Comparison of ENCODE assay signal across 20 mouse cellular contexts in genomic region chr1:137488226-137488625, GRCm38 (mm10).
A peak's percentile ranks its signal among the peaks of the same experiment; 100 is the strongest.
DNase-seq lines count a peak whose midpoint lies in the region; ATAC-seq lines count a peak whose summit lies in the region.
"Had no signal": no experiment of that assay in that cellular context is flagged by ENCODE, and none has a peak within 500 bp of the region (broad histone marks: within the 10 kb centered on the region; RNA-seq: fewer than 3 reads in every experiment).

No protein-coding gene starts in this region.

- H3K27ac ChIP-seq in kidney, embryonic 15.5 days, result no peak overlapping the region
- no peak overlapping the region for H3K27ac ChIP-seq in lung, embryonic 16.5 days (ENCODE audit: low read length)
- H3K27ac ChIP-seq: embryonic facial prominence, embryonic 13.5 days; forebrain, embryonic 12.5 days; heart, embryonic 10.5 days had no signal

- 0 out of 2 replicates have a peak, but pooled peaks cover 4% of the 10 kb centered on the region for H3K4me1 ChIP-seq in kidney, embryonic 15.5 days
- H3K4me1 ChIP-seq in lung, embryonic 16.5 days (replicated peaks; ENCODE audit: control insufficient read depth, insufficient read depth, low read length), result no peaks in the 10 kb centered on the region
- H3K4me1 ChIP-seq: embryonic facial prominence, embryonic 13.5 days; forebrain, embryonic 12.5 days; heart, embryonic 10.5 days had no signal

- no peaks in the 10 kb centered on the region for H3K9me3 ChIP-seq in kidney, embryonic 15.5 days (replicated peaks)
- H3K9me3 ChIP-seq in lung, embryonic 16.5 days (ENCODE audit: control insufficient read depth, low read length), result no peaks in the 10 kb centered on the region
- H3K9me3 ChIP-seq: embryonic facial prominence, embryonic 13.5 days; forebrain, embryonic 12.5 days; heart, embryonic 10.5 days had no signal

- no peaks in the 10 kb centered on the region for H3K27me3 ChIP-seq in kidney, embryonic 15.5 days
- no peaks in the 10 kb centered on the region for H3K27me3 ChIP-seq in lung, embryonic 16.5 days (ENCODE audit: control insufficient read depth, insufficient read depth, low read depth, low read length)
- H3K27me3 ChIP-seq: embryonic facial prominence, embryonic 13.5 days; forebrain, embryonic 12.5 days; Patski had no signal

- ATAC-seq in kidney, embryonic 15.5 days (replicated peaks; ENCODE audit: low FRiP score), result peak; percentile 69
- peak; percentile 76 for ATAC-seq in lung, embryonic 16.5 days (ENCODE audit: low read depth)
- ATAC-seq: activated CD4-positive, CD25-positive, alpha-beta regulatory T cell, adult 4 months; forebrain, embryonic 16.5 days; Patski had no signal

- DNase-seq in kidney, adult 8-10 months, result no peak
- peak; percentile 21 for DNase-seq in kidney, postnatal 14 days
- DNase-seq in kidney, postnatal 36 days, result no peak
- DNase-seq in lung, postnatal 36 days, result no peak
- peak; percentile 10 for DNase-seq in mesoderm, embryonic 11.5 days (ENCODE audit: low read depth, low spot score)
- DNase-seq: adrenal gland, postnatal 14 days; cerebellum, adult 11-12 months; cerebellum, adult 9-10 months; cerebellum, postnatal 25 days; gastrocnemius, postnatal 10 days; heart, adult 18-20 months; heart, postnatal 10 days had no signal

- H3K4me3 ChIP-seq in kidney, embryonic 15.5 days (replicated peaks), result no peak overlapping the region
- no peak overlapping the region for H3K4me3 ChIP-seq in lung, embryonic 16.5 days (ENCODE audit: low read length)
- H3K4me3 ChIP-seq: embryonic facial prominence, embryonic 13.5 days; forebrain, embryonic 12.5 days; heart, embryonic 10.5 days had no signal

- WGBS in kidney, embryonic 15.5 days, result 31% methylated on average over 5 of the region's 5 CpGs
- 41% methylated on average over 5 of the region's 5 CpGs for WGBS in lung, embryonic 16.5 days

- H3K36me3 ChIP-seq in kidney, embryonic 15.5 days, result no peaks in the 10 kb centered on the region
- no peaks in the 10 kb centered on the region for H3K36me3 ChIP-seq in lung, embryonic 16.5 days (ENCODE audit: control insufficient read depth, insufficient read depth, low read length)
- H3K36me3 ChIP-seq: embryonic facial prominence, embryonic 13.5 days; forebrain, embryonic 12.5 days; heart, embryonic 10.5 days had no signal

- no peak overlapping the region for H3K9ac ChIP-seq in kidney, embryonic 15.5 days
- H3K9ac ChIP-seq in lung, embryonic 16.5 days (ENCODE audit: low read length), result no peak overlapping the region
- H3K9ac ChIP-seq: embryonic facial prominence, embryonic 13.5 days; forebrain, embryonic 12.5 days had no signal

- no peak overlapping the region for H3K4me2 ChIP-seq in kidney, embryonic 15.5 days
- no peak overlapping the region for H3K4me2 ChIP-seq in lung, embryonic 16.5 days (ENCODE audit: low read depth, low read length)
- H3K4me2 ChIP-seq: embryonic facial prominence, embryonic 13.5 days; forebrain, embryonic 12.5 days had no signal

Comparison
In these comparisons a context has a peak if more than half of its experiments do, and no peak if none do; other contexts are left out.
1. DNase-seq: peak in kidney, postnatal 14 days (single experiment) and mesoderm, embryonic 11.5 days (single experiment); none in kidney, adult 8-10 months (0 of 2), kidney, postnatal 36 days (0 of 2) and lung, postnatal 36 days (single experiment).